Mouse (Mus musculus) left cerebral cortex, adult 18-20 months (tissue): ENCODE data around the gene Slc2a8. TPM values are rescaled to one million over a fixed set of nuclear protein-coding genes. Genes with fewer than 3 reads are reported as not detected.
"Not testable (repeated sequence)": the region's sequence is repeated elsewhere in the genome, so short reads cannot be mapped to it uniquely, and the experiment has no call there.

Experiments used
- DNase-seq, 2 experiments: peaks; one replicate each; pipeline ENCODE4 v3.0.0; 2021 to 2022; ENCODE audit warnings: low spot score in 2 of 2, mixed read lengths in 1 of 2
- long read RNA-seq, 2 experiments: library from polyadenylated mRNA; stranded (forward); transcript quantifications; one replicate each; pipeline ENCODE4 v2.0.0; 2021
- total RNA-seq, 2 experiments: library from RNA; stranded (reverse); gene quantifications; 2 replicates each; pipeline ENCODE4 v1.2.3; 2021

The Slc2a8 gene
- 10 to 100 TPM; 24.0 to 26.1 TPM for total RNA-seq
- long read RNA-seq, experiment 1, transcript Slc2a8-201 (10 exons, 2,108 nt) = major isoform, 30 of 55 reads
- long read RNA-seq, experiment 1, partial matches to known transcripts = 7 of 55 reads
- long read RNA-seq, experiment 1, other reads (novel, unspliced or antisense) = 16 of 55 reads
- long read RNA-seq, experiment 2, transcript Slc2a8-201 (10 exons, 2,108 nt) = major isoform, 35 of 55 reads
- long read RNA-seq, experiment 2, partial matches to known transcripts = 4 of 55 reads
- long read RNA-seq, experiment 2, other reads (novel, unspliced or antisense) = 14 of 55 reads

GRCm38 (mm10) chr2:32981725-32982271, at the start of gene Slc2a8:
Gene Slc2a8 (minus strand): TSS chr2:32982083.
- DNase-seq = peak; percentile 88 to 93

DNA sequence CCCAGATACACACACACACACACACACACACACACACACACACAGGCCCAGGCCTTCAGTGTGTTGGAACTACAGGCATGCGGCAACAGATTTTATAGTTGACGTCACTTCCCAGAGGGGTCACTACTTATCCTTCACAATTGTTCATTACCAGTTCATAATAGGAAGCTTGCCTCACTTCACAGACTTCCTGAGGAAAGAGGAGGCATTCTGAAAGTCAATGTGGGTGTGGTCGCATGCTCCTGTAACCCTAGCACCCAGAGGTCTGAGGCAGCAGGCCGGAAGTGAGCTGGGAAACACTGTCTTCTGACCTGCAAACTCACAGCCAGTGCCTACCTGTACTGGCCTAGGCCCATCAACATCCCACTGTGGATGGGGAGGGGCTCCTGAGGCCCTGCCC, 43.2 kb upstream of the Slc2a8 start:
- no peak for DNase-seq

- no peak for DNase-seq
These were observed 42.7 kb upstream of the Slc2a8 start for GRCm38 (mm10) chr2:33024564-33024963.

DNA sequence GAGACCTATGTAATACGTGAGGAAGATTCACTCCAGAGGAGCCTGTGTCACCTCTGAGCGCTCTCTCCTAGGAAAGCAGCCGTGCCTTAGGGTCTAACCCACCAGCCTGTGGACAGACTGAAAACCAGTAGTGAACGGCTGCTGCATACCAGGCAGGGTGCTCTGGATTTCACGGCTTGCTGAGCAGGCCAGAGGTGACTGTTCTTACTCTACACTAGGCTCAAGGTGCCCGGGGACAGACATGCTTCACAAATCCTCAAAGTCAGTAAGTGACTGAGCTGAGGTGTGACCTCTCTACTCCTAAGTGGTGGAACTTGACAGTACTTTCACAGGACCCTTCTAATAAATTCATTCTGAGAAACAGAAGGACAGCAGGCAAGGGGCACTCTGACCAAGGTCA, 41.0 kb upstream of the Slc2a8 start:
- DNase-seq = no peak

GRCm38 (mm10) chr2:33018026-33018425, 36.1 kb upstream of the Slc2a8 start:
- DNase-seq = no peak

DNA sequence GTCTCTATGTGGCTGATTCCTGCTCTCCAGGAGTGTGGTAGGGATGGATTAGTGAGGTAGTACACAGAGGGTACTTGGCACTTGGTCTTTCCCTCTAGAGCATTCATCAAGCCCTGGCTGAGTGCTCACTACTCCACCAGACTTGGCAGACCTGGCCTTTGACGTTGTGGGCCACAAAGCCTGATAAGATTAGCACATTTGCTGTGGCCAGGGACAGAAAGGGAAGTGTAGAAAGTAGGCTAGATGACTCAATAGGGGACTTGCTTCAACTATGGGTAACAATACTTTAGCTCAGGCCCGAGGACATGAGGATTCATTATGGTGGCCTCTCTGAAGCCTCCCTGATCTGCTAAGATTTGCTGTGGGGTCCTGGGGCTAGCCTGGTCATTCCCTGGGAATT, 35.3 kb upstream of the Slc2a8 start:
- no peak for DNase-seq

DNA sequence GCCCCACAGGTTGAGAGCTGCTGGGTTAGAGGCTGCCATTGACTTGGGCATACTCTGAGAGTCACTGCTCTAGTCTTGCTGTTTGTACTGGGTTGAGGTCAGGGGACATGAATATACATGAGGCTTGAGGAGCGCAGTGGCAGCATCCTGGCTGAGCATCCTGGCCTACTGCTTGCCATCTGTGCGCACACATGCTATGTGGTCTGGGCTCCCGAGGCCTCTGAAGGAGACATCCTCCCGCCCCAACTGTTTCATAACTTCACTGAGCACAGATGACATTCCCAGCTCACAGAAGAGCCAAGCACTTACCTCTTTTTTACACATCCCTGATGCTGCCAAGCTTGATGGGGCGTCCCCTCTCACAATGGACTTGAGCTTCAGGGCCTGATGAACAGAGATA, 33.0 kb upstream of the Slc2a8 start:
- peak; percentile 32 to 55 for DNase-seq

DNA sequence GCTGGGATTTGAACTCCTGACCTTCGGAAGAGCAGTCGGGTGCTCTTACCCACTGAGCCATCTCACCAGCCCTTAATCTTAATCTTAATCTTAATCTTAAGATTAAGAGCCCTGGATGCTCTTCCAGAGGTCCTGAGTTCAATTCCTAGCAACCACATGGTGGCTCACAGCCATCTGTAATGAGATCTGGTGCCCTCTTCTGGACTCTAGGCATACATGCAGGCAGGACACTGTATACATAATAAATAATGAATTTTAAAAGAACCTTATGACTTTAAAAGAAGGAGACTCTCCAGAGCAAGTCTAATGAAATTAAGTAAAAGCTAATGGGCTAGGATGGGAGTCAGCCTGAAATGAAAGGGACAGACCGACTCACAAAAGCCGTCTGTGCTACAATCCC, 27.2 kb upstream of the Slc2a8 start:
- not testable (repeated sequence) for DNase-seq

GRCm38 (mm10) chr2:33005041-33005440, 23.2 kb upstream of the Slc2a8 start:
- no peak for DNase-seq

- no peak for DNase-seq
These were observed 20.3 kb upstream of the Slc2a8 start for GRCm38 (mm10) chr2:33002144-33002543.

DNA sequence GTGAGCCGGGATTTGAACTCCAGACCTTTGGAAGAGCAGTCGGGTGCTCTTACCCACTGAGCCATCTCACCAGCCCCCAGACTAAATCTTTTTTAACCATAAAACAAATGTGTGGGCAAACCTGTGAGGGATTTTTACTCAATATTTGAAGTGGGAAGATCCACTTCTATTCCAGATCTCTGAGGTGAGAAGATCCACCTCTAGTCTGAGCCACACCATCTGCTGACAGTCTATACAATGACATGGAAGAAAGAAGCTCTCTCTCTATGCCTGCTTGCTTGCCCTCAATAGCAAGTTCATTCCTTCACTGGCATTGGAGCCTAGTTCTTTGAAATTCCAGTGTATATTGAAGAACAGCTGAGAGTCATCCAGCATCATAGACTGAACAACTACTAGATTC, 17.9 kb upstream of the Slc2a8 start:
- DNase-seq = no peak

- no peak for DNase-seq
These were observed 15.9 kb upstream of the Slc2a8 start for GRCm38 (mm10) chr2:32997792-32998191.

- no peak for DNase-seq
These were observed 15.2 kb upstream of the Slc2a8 start for GRCm38 (mm10) chr2:32997081-32997480.

DNA sequence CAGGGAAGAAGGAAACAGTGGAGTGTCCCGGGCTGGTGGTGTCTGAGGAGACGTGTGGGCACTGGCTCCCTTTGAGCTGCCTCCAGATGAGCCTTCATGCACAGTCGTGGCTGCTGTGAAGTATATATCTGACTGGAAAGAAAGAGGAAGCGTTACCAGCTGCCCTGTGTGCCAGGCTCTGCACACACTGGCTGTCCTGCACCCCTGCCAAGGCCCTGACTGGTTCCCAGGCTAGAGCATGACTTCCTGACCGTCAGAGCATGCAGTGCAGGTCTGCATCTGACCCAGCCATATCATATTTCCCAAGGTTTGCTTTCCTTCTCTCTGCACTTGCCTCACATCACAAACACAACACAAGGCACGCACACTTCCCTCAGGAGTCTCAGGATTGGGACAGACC, 10.2 kb upstream of the Slc2a8 start:
- DNase-seq = no peak

GRCm38 (mm10) chr2:32990167-32990832, 8.4 kb upstream of the Slc2a8 start:
- DNase-seq = no peak

DNA sequence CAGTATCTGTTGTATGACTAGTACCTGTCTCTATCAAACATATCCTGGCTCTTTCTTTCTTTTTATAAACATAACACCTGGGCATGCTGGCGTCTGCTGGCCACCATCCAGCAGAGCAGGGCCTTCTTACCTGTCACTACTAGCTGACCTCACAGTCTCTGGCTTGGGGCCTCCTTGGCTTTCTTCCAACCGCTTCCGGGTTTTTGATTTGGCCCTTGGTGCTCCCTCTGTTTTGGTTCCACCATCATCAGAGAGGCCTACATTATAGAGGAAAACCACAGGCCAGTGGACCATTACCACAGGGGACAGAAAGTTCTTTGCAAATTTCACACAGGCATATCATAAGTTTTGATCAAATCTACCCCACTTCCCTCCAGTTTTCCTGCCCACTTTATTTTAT, 7.5 kb upstream of the Slc2a8 start:
- DNase-seq = no peak

GRCm38 (mm10) chr2:32985844-32986243, 4.0 kb upstream of the Slc2a8 start:
- DNase-seq = no peak

DNA sequence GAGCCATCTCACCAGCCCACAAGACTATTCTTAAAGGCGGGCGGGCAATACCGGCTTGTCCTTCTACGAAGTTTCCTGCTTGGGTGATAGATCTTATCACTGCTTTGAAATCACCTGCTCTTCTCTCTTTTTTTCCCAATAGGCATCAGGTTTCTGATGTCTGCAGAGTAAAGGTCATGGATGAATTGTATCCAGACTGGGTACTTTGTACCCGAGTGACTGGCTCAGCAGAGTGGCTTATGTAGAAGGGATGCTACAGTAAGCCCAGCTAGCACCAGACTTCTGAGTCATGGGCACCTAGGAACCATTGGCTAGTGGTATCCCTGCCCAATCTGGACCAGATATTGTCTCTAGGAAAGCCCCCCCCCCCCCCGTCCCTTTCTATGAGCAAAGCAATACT, 1.7 kb upstream of the Slc2a8 start:
- no peak for DNase-seq

GRCm38 (mm10) chr2:32982700-32983099, 817 bp upstream of the Slc2a8 start:
- DNase-seq = no peak

DNA sequence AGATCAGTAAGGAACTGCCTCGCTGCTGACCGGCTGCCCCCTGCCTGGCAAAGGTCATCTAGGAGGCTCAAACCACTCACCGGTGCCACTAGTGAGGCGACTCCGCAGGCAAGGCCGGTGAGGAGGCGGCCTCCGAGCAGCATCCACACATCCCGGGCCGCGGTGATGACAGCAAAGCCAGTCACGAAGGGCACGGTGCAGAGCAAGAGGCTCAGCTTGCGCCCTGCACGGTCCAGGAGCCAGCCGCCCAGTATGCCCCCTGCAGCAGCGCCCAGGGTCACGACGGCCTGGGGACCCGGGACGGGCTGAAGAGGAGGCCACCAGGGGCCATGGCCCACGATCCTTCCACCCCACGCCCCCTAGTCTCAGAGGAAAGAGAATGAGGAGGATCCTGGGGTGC, 602 bp downstream of the Slc2a8 start:
- no peak for DNase-seq

DNA sequence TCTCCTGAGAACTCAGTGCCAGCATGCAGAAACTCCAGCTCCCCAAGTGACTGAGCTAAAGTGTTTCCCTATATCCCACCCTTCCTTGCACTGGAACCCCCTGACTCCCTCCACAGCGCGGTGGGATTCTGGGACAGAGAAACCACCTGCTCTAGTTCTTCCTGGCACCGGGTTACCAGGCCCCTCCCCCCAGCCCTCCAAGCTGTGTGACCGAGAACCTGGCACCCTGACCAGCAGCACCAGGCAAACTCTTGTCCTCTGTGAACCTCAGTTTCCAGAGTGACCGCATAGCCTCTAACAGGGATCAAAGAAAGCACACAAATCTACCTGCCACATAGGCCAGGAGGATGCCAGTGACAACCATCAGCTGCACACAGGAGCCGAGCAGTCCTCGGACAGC, 2.2 kb downstream of the Slc2a8 start:
- DNase-seq = no peak

GRCm38 (mm10) chr2:32978675-32979074, 3.2 kb downstream of the Slc2a8 start:
- DNase-seq = no peak

- DNase-seq = no peak
These were observed 4.8 kb downstream of the Slc2a8 start for GRCm38 (mm10) chr2:32977114-32977513.
